Mouse (Mus musculus): ENCODE measurements at regions not wholly inside any gene's neighbourhood (a gene's known extent, or its start where the extent isn't known, plus 50 kb on each side); places are given as distances from the start of the nearest gene placed in this dataset.
A peak's percentile ranks its signal among the peaks of the same experiment; 100 is the strongest.

DNA sequence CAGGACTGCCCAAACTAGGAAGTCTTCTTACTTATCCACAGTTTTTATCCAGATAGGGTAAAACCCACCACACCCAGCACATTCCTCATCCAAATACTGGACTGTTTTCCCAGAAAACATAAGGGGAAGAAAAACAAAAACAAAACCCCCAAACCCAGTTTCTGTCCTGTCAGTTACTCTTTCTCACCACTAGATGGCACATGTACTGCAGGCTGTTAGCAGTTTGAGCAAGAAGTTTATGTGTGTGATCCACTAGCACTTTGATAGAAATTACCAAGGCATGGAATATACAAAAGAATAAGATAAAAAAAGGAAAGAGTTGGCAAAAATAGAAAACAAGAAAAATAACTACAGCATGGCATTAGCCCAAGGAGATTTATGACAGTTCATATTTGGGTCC lies 76.2 kb upstream of the Chd6 start:
- ATAC-seq (ENCODE audit: insufficient number of reproducible peaks, low FRiP score, low TSS enrichment, low read depth) = no peak
- no peaks in the 10 kb centered on the region for H3K9me3 ChIP-seq (ENCODE audit: control insufficient read depth, low read length)
- no peaks in the 10 kb centered on the region for H3K27me3 ChIP-seq (ENCODE audit: control insufficient read depth, insufficient read depth, low read length)
- no peaks in the 10 kb centered on the region for H3K36me3 ChIP-seq (ENCODE audit: control insufficient read depth, insufficient read depth, low read length)
- H3K27ac ChIP-seq (replicated peaks; ENCODE audit: low read depth, low read length) = no peak overlapping the region
- H3K4me3 ChIP-seq (ENCODE audit: low read depth, low read length) = no peak overlapping the region
- DNase-seq (ENCODE audit: low spot score) = no peak
- no peaks in the 10 kb centered on the region for H3K4me1 ChIP-seq (ENCODE audit: control insufficient read depth, insufficient read depth, low read length)
- H3K4me2 ChIP-seq (ENCODE audit: low read depth, severe bottlenecking) = no peak overlapping the region
- H3K9ac ChIP-seq (ENCODE audit: low read length) = no peak overlapping the region

DNA sequence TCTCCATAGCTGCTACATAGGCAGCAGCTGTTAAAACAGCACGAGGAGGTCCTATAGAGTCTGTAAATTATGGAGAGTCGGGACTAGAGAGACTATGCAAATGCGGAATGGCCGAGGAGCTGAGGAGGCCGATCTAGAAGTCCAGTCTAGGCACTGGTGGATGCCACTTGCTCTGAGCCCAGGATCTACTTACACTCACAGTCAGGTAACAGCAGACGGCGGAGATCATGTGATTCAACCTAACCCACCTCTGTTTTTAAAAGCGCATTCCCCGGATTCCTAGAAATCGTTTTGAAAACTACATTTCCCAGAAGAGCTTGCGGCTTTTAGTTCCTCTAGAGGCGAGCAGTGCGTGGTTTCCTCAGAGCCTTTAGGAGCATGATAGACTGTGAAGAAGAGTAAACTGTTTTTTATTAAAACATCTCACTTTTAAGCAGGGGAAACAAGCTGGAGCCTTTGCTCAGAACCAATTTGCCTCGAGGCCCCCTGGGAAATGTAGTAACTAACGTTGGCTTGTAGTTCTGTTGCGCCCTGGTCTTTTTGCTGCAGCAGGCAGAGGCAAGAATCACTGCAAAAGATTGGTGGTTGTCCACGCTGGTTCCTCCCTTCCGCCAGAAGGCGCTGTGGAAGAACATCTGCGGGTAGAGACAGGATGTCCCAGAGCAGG lies 68.6 kb upstream of the Chd6 start:
- Histone ChIP-seq H3K9me3 (ENCODE audit: control insufficient read depth, low read length) (no peaks in the 10 kb centered on the region), H3K27ac (replicated peaks; ENCODE audit: low read depth, low read length) (no peak overlapping the region), H3K27me3 (ENCODE audit: control insufficient read depth, insufficient read depth, low read length) (no peaks in the 10 kb centered on the region), H3K4me1 (ENCODE audit: control insufficient read depth, insufficient read depth, low read length) (no peaks in the 10 kb centered on the region), H3K36me3 (ENCODE audit: control insufficient read depth, insufficient read depth, low read length) (no peaks in the 10 kb centered on the region), H3K4me2 (ENCODE audit: low read depth, severe bottlenecking) (peak overlapping the region; percentile 43), H3K9ac (ENCODE audit: low read length) (peak overlapping the region; percentile 23; the same call in 1 of the 2 replicates), H3K4me3 (ENCODE audit: low read depth, low read length) (peak overlapping the region; percentile 36)
- DNase-seq (ENCODE audit: low spot score) (peak; percentile 81), ATAC-seq (ENCODE audit: insufficient number of reproducible peaks, low FRiP score, low TSS enrichment, low read depth) (peak; percentile 80)
- 2% methylated on average over 20 of the region's 20 CpGs for WGBS

GRCm38 (mm10) chr2:161166681-161167080 lies 57.8 kb upstream of the Chd6 start:
- DNase-seq (ENCODE audit: low spot score) (no peak), ATAC-seq (ENCODE audit: insufficient number of reproducible peaks, low FRiP score, low TSS enrichment, low read depth) (no peak)
- Histone ChIP-seq H3K4me1 (ENCODE audit: control insufficient read depth, insufficient read depth, low read length) (no peaks in the 10 kb centered on the region), H3K27ac (replicated peaks; ENCODE audit: low read depth, low read length) (no peak overlapping the region), H3K27me3 (ENCODE audit: control insufficient read depth, insufficient read depth, low read length) (no peaks in the 10 kb centered on the region), H3K9me3 (ENCODE audit: control insufficient read depth, low read length) (no peaks in the 10 kb centered on the region), H3K4me2 (ENCODE audit: low read depth, severe bottlenecking) (no peak overlapping the region), H3K9ac (ENCODE audit: low read length) (no peak overlapping the region), H3K4me3 (ENCODE audit: low read depth, low read length) (no peak overlapping the region), H3K36me3 (ENCODE audit: control insufficient read depth, insufficient read depth, low read length) (no peaks in the 10 kb centered on the region)
- 53% methylated on average over 3 of the region's 3 CpGs for WGBS

DNA sequence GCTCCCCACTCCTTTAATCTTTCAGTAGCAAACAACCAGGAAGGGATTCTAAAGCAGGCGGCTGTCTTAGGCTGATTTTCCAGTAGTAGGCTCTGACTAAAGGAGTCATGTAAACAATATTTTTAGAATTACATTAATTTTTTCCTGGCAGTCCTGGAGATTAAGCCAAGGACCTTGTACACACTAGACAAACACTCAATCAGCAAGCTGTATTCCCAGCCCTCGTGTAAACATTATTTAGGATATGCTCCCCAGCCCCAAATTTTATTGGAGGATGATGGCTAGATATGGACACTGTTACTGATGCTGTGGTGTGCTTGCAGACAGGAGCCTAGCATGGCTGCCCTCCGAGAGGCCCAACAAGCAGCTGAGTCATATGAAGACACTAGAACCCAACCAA lies 56.6 kb upstream of the Chd6 start:
- Histone ChIP-seq H3K9me3 (ENCODE audit: control insufficient read depth, low read length) (no peaks in the 10 kb centered on the region), H3K4me2 (ENCODE audit: low read depth, severe bottlenecking) (no peak overlapping the region), H3K27me3 (ENCODE audit: control insufficient read depth, insufficient read depth, low read length) (no peaks in the 10 kb centered on the region), H3K4me3 (ENCODE audit: low read depth, low read length) (no peak overlapping the region), H3K4me1 (ENCODE audit: control insufficient read depth, insufficient read depth, low read length) (no peaks in the 10 kb centered on the region), H3K27ac (replicated peaks; ENCODE audit: low read depth, low read length) (no peak overlapping the region), H3K9ac (ENCODE audit: low read length) (no peak overlapping the region), H3K36me3 (ENCODE audit: control insufficient read depth, insufficient read depth, low read length) (no peaks in the 10 kb centered on the region)
- 75% methylated on average over 3 of the region's 3 CpGs for WGBS
- DNase-seq (ENCODE audit: low spot score) (no peak), ATAC-seq (ENCODE audit: insufficient number of reproducible peaks, low FRiP score, low TSS enrichment, low read depth) (no peak)

- H3K4me2 ChIP-seq (ENCODE audit: low read depth, severe bottlenecking) = no peak overlapping the region
These were observed 55.4 kb upstream of the Chd6 start for GRCm38 (mm10) chr2:161164320-161164719.

More at GRCm38 (mm10) chr2:161164320-161164719, 55.4 kb upstream of the Chd6 start:
- WGBS = 66% methylated on average over 5 of the region's 5 CpGs
- H3K27ac ChIP-seq (replicated peaks; ENCODE audit: low read depth, low read length) = no peak overlapping the region
- no peak overlapping the region for H3K9ac ChIP-seq (ENCODE audit: low read length)
- no peaks in the 10 kb centered on the region for H3K36me3 ChIP-seq (ENCODE audit: control insufficient read depth, insufficient read depth, low read length)
- no peaks in the 10 kb centered on the region for H3K4me1 ChIP-seq (ENCODE audit: control insufficient read depth, insufficient read depth, low read length)
- no peaks in the 10 kb centered on the region for H3K27me3 ChIP-seq (ENCODE audit: control insufficient read depth, insufficient read depth, low read length)
- H3K4me3 ChIP-seq (ENCODE audit: low read depth, low read length) = no peak overlapping the region
- ATAC-seq (ENCODE audit: insufficient number of reproducible peaks, low FRiP score, low TSS enrichment, low read depth) (no peak), DNase-seq (ENCODE audit: low spot score) (no peak)
- H3K9me3 ChIP-seq (ENCODE audit: control insufficient read depth, low read length) = no peaks in the 10 kb centered on the region
